Mouse (Mus musculus) forebrain, embryonic 14.5 days (tissue): ENCODE measurements at regions not wholly inside any gene's neighbourhood (a gene's known extent, or its start where the extent isn't known, plus 50 kb on each side); places are given as distances from the start of the nearest gene placed in this dataset.
A peak's percentile ranks its signal among the peaks of the same experiment; 100 is the strongest.

Experiments used
- ATAC-seq: fragments of 200-750 bp; cut with Nextera tagmentation; 2 replicates; pipeline ENCODE4 v1.8.0; 2017; ENCODE audit warnings: mild to moderate bottlenecking, moderate library complexity
- DNase-seq: peaks from one replicate; pipeline ENCODE4 v3.0.0-alpha.2; 2015; ENCODE audit warnings: low spot score
- H3K27ac ChIP-seq: fragments of 300-500 bp; sonication (generic); 2 replicates; pipeline ENCODE4 v1.5.1; 2014; ENCODE audit warnings: low read depth, mild to moderate bottlenecking, control low read depth, low read length, moderate library complexity
- H3K27me3 ChIP-seq: fragments of 300-500 bp; sonication (generic); replicated peaks from 2 replicates; pipeline ENCODE4 v1.6.1; 2014; ENCODE audit warnings: low read length, control low read depth, mixed read lengths; ENCODE audit not compliant: control insufficient read depth, insufficient read depth
- H3K36me3 ChIP-seq: fragments of 300-500 bp; sonication (generic); 2 replicates; pipeline ENCODE4 v1.6.1; 2014; ENCODE audit warnings: low read length, control low read depth; ENCODE audit not compliant: control insufficient read depth, insufficient read depth
- H3K4me1 ChIP-seq: fragments of 300-500 bp; sonication (generic); 2 replicates; pipeline ENCODE4 v1.6.1; 2014; ENCODE audit warnings: antibody characterized with exemption, low read length, control low read depth; ENCODE audit not compliant: control insufficient read depth, insufficient read depth
- H3K4me2 ChIP-seq: fragments of 300-500 bp; sonication (generic); 2 replicates; pipeline ENCODE4 v1.6.1; 2014; ENCODE audit warnings: mild to moderate bottlenecking, control low read depth, low read length
- H3K4me3 ChIP-seq: fragments of 300-500 bp; sonication (generic); 2 replicates; pipeline ENCODE4 v1.5.1; 2014; ENCODE audit warnings: low read depth, low read length, control low read depth
- H3K9ac ChIP-seq: fragments of 300-500 bp; sonication (generic); 2 replicates; pipeline ENCODE4 v1.6.1; 2014; ENCODE audit warnings: mild to moderate bottlenecking, low read length, control low read depth, moderate library complexity
- H3K9me3 ChIP-seq: fragments of 300-500 bp; sonication (generic); replicated peaks from 2 replicates; pipeline ENCODE4 v1.6.1; 2016; ENCODE audit warnings: low read length, control low read depth, mixed read lengths; ENCODE audit not compliant: control insufficient read depth
- WGBS: fragments of 180-500 bp; shearing (Covaris S2); extraction: QIAGEN DNeasy Blood & Tissue Kit; methylation state at CpG from one replicate; pipeline ENCODE4 v1.1.7; 2014; 5-methylcytosine and 5-hydroxymethylcytosine counted together

- WGBS: 86% methylated on average over 2 of the region's 2 CpGs
- H3K4me1 ChIP-seq: no peaks in the 10 kb centered on the region
- H3K4me3 ChIP-seq: no peak overlapping the region
- no peak overlapping the region for H3K4me2 ChIP-seq
- H3K27ac ChIP-seq: no peak overlapping the region
- ATAC-seq (no peak), DNase-seq (peak; percentile 23)
- no peak overlapping the region for H3K9ac ChIP-seq
- H3K9me3 ChIP-seq: no peaks in the 10 kb centered on the region
- no peaks in the 10 kb centered on the region for H3K27me3 ChIP-seq
- no peaks in the 10 kb centered on the region for H3K36me3 ChIP-seq
Measured at GRCm38 (mm10) chr1:57032407-57032806, 54.0 kb upstream of the Satb2 start.

GRCm38 (mm10) chr1:57033244-57033643, 54.8 kb upstream of the Satb2 start:
- Histone ChIP-seq H3K27ac (no peak overlapping the region), H3K4me3 (no peak overlapping the region), H3K4me2 (no peak overlapping the region), H3K36me3 (no peaks in the 10 kb centered on the region), H3K9me3 (no peaks in the 10 kb centered on the region), H3K27me3 (no peaks in the 10 kb centered on the region), H3K9ac (no peak overlapping the region), H3K4me1 (no peaks in the 10 kb centered on the region)
- peak; percentile 31 for DNase-seq
- WGBS: 79% methylated on average over 2 of the region's 2 CpGs
- ATAC-seq: no peak

- no peaks in the 10 kb centered on the region for H3K9me3 ChIP-seq
- no peaks in the 10 kb centered on the region for H3K36me3 ChIP-seq
- no peak overlapping the region for H3K4me3 ChIP-seq
- H3K27me3 ChIP-seq: no peaks in the 10 kb centered on the region
- DNase-seq (no peak), ATAC-seq (no peak)
- WGBS: 73% methylated on average over 6 of the region's 6 CpGs
- no peaks in the 10 kb centered on the region for H3K4me1 ChIP-seq
- H3K27ac ChIP-seq: no peak overlapping the region
- no peak overlapping the region for H3K9ac ChIP-seq
- H3K4me2 ChIP-seq: no peak overlapping the region
Measured at GRCm38 (mm10) chr1:57034411-57034810, 56.0 kb upstream of the Satb2 start.

GRCm38 (mm10) chr1:57036382-57036781, 57.9 kb upstream of the Satb2 start:
- no peak overlapping the region for H3K9ac ChIP-seq
- ATAC-seq (no peak), DNase-seq (no peak)
- no peak overlapping the region for H3K27ac ChIP-seq
- no peaks in the 10 kb centered on the region for H3K9me3 ChIP-seq
- H3K4me3 ChIP-seq: no peak overlapping the region
- H3K36me3 ChIP-seq: no peaks in the 10 kb centered on the region
- no peaks in the 10 kb centered on the region for H3K27me3 ChIP-seq
- no peaks in the 10 kb centered on the region for H3K4me1 ChIP-seq
- 89% methylated on average over 3 of the region's 3 CpGs for WGBS
- H3K4me2 ChIP-seq: no peak overlapping the region

- H3K4me3 ChIP-seq: no peak overlapping the region
- H3K4me2 ChIP-seq: no peak overlapping the region
- peak; percentile 94 for ATAC-seq
- H3K27me3 ChIP-seq: no peaks in the 10 kb centered on the region
- H3K9ac ChIP-seq: no peak overlapping the region
- peak; percentile 88 for DNase-seq
- H3K27ac ChIP-seq: peak overlapping the region; percentile 66
- 29% methylated on average over 8 of the region's 8 CpGs for WGBS
- no peaks in the 10 kb centered on the region for H3K4me1 ChIP-seq
- H3K9me3 ChIP-seq: no peaks in the 10 kb centered on the region
- H3K36me3 ChIP-seq: no peaks in the 10 kb centered on the region
Measured at GRCm38 (mm10) chr1:57040201-57040600, 61.8 kb upstream of the Satb2 start.

GRCm38 (mm10) chr1:57041578-57041977, 63.1 kb upstream of the Satb2 start:
- Histone ChIP-seq H3K9ac (no peak overlapping the region), H3K4me3 (no peak overlapping the region), H3K36me3 (no peaks in the 10 kb centered on the region), H3K9me3 (no peaks in the 10 kb centered on the region), H3K4me2 (no peak overlapping the region), H3K27me3 (no peaks in the 10 kb centered on the region), H3K4me1 (no peaks in the 10 kb centered on the region), H3K27ac (no peak overlapping the region)
- ATAC-seq: no peak
- no peak for DNase-seq

- no peak overlapping the region for H3K4me2 ChIP-seq
- H3K9ac ChIP-seq: no peak overlapping the region
- H3K36me3 ChIP-seq: no peaks in the 10 kb centered on the region
- H3K27me3 ChIP-seq: no peaks in the 10 kb centered on the region
- no peak for DNase-seq
- no peaks in the 10 kb centered on the region for H3K4me1 ChIP-seq
- no peaks in the 10 kb centered on the region for H3K9me3 ChIP-seq
- no peak overlapping the region for H3K4me3 ChIP-seq
- WGBS: 85% methylated on average over 4 of the region's 4 CpGs
- no peak overlapping the region for H3K27ac ChIP-seq
- ATAC-seq: no peak
Measured at GRCm38 (mm10) chr1:57053836-57054235, 75.4 kb upstream of the Satb2 start.

GRCm38 (mm10) chr1:57055976-57056375, 77.5 kb upstream of the Satb2 start:
- no peaks in the 10 kb centered on the region for H3K36me3 ChIP-seq
- H3K4me1 ChIP-seq: no peaks in the 10 kb centered on the region
- no peak overlapping the region for H3K27ac ChIP-seq
- WGBS: 86% methylated on average over 9 of the region's 9 CpGs
- H3K4me3 ChIP-seq: no peak overlapping the region
- ATAC-seq: no peak
- H3K27me3 ChIP-seq: no peaks in the 10 kb centered on the region
- DNase-seq: no peak
- H3K9ac ChIP-seq: no peak overlapping the region
- H3K9me3 ChIP-seq: no peaks in the 10 kb centered on the region
- no peak overlapping the region for H3K4me2 ChIP-seq

- H3K9ac ChIP-seq: no peak overlapping the region
- H3K36me3 ChIP-seq: no peaks in the 10 kb centered on the region
- 24% methylated on average over 3 of the region's 3 CpGs for WGBS
- no peak overlapping the region for H3K4me2 ChIP-seq
- H3K9me3 ChIP-seq: no peaks in the 10 kb centered on the region
- H3K27ac ChIP-seq: no peak overlapping the region
- H3K27me3 ChIP-seq: no peaks in the 10 kb centered on the region
- ATAC-seq: no peak
- H3K4me3 ChIP-seq: no peak overlapping the region
- no peaks in the 10 kb centered on the region for H3K4me1 ChIP-seq
- DNase-seq: no peak
Measured at GRCm38 (mm10) chr1:57059216-57059615, 80.8 kb upstream of the Satb2 start.

GRCm38 (mm10) chr1:57075221-57075620, 96.8 kb upstream of the Satb2 start:
- ATAC-seq (no peak), DNase-seq (no peak)
- Histone ChIP-seq H3K4me3 (no peak overlapping the region), H3K4me2 (no peak overlapping the region), H3K27ac (no peak overlapping the region), H3K9me3 (no peaks in the 10 kb centered on the region), H3K4me1 (no peaks in the 10 kb centered on the region), H3K36me3 (no peaks in the 10 kb centered on the region), H3K9ac (no peak overlapping the region), H3K27me3 (no peaks in the 10 kb centered on the region)
- 82% methylated on average over 3 of the region's 3 CpGs for WGBS
